Mouse (Mus musculus) MEL (cell line): Measurements from ENCODE around the gene Mindy1. TPM values are rescaled to one million over a fixed set of nuclear protein-coding genes. Genes with fewer than 3 reads are reported as not detected.

Source experiments
- DNase-seq: peaks from one replicate; pipeline ENCODE4 v3.0.0; 2011; ENCODE audit warnings: low read depth, low spot score
- H3K27ac ChIP-seq: 2 replicates; pipeline ENCODE4 v1.5.1; 2012; ENCODE audit warnings: low read depth, mild to moderate bottlenecking, control low read depth, low read length, moderate library complexity; ENCODE audit not compliant: control insufficient read depth
- H3K27me3 ChIP-seq, 2 experiments: fragments of 150-350 bp in 1 of 2; sonication (generic) in 1 of 2; 2 replicates each; pipeline ENCODE4 v1.6.1; 2012; ENCODE audit warnings: low read length in 2 of 2, mild to moderate bottlenecking in 2 of 2, improper control_type of control experiment in 1 of 2, moderate library complexity in 1 of 2; ENCODE audit not compliant: insufficient read depth in 2 of 2, control insufficient read depth in 1 of 2
- H3K36me3 ChIP-seq, 2 experiments: 2 replicates each; pipeline ENCODE4 v1.6.1; 2012 to 2014; ENCODE audit warnings: low read length in 2 of 2, improper control_type of control experiment in 1 of 2, inconsistent platforms in 1 of 2, mild to moderate bottlenecking in 1 of 2; ENCODE audit not compliant: insufficient read depth in 2 of 2, control insufficient read depth in 1 of 2
- H3K4me1 ChIP-seq, 2 experiments: fragments of 150-350 bp in 1 of 2; sonication (generic) in 1 of 2; 2 replicates each; pipeline ENCODE4 v1.6.1; 2012; ENCODE audit warnings: low read length in 2 of 2, improper control_type of control experiment in 1 of 2, mild to moderate bottlenecking in 1 of 2; ENCODE audit not compliant: insufficient read depth in 2 of 2, control insufficient read depth in 1 of 2
- H3K4me3 ChIP-seq, 2 experiments: fragments of 150-350 bp in 1 of 2; sonication (generic) in 1 of 2; 2 replicates each; pipeline ENCODE4 v1.5.1; 2012; ENCODE audit warnings: low read depth in 2 of 2, low read length in 2 of 2, mild to moderate bottlenecking in 2 of 2, moderate library complexity in 2 of 2, control low read depth in 1 of 2, improper control_type of control experiment in 1 of 2; ENCODE audit not compliant: control insufficient read depth in 1 of 2, insufficient read depth in 1 of 2
- H3K79me2 ChIP-seq: 2 replicates; pipeline ENCODE4 v1.6.1; 2012; ENCODE audit warnings: mild to moderate bottlenecking, low read length, moderate library complexity; ENCODE audit not compliant: control insufficient read depth, poor library complexity, insufficient read depth
- H3K9ac ChIP-seq: 2 replicates; pipeline ENCODE4 v1.6.1; 2012; ENCODE audit warnings: low read depth, mild to moderate bottlenecking, control low read depth, low read length, moderate library complexity; ENCODE audit not compliant: control insufficient read depth, poor library complexity, severe bottlenecking
- H3K9me3 ChIP-seq: fragments of 150-350 bp; sonication (generic); replicated peaks from 2 replicates; pipeline ENCODE4 v1.6.1; 2012; ENCODE audit warnings: mild to moderate bottlenecking, low read length, improper control_type of control experiment, moderate library complexity; ENCODE audit not compliant: insufficient read depth
- BHLHE40 ChIP-seq: IDR thresholded peaks from 2 replicates; pipeline ENCODE4 v1.6.1; 2012; ENCODE audit warnings: low read depth, mild to moderate bottlenecking, inconsistent platforms, low read length, improper control_type of control experiment, borderline replicate concordance
- E2F4 ChIP-seq: IDR thresholded peaks from 2 replicates; pipeline ENCODE4 v1.6.1; 2011; ENCODE audit warnings: low read depth, low read length, improper control_type of control experiment, borderline replicate concordance
- ELF1 ChIP-seq: IDR thresholded peaks from 2 replicates; pipeline ENCODE4 v1.6.1; 2014; ENCODE audit warnings: low read depth, mild to moderate bottlenecking, inconsistent platforms, low read length, improper control_type of control experiment, moderate library complexity
- EP300 ChIP-seq, 2 experiments: IDR thresholded peaks; 2 replicates each; pipeline ENCODE4 v1.6.1; 2011; ENCODE audit warnings: improper control_type of control experiment in 2 of 2, low read length in 2 of 2, low read depth in 1 of 2, mild to moderate bottlenecking in 1 of 2
- ETS1 ChIP-seq: IDR thresholded peaks from 2 replicates; pipeline ENCODE4 v1.6.1; 2012; ENCODE audit warnings: low read depth, mild to moderate bottlenecking, inconsistent platforms, low read length, improper control_type of control experiment, moderate library complexity
- HCFC1 ChIP-seq: IDR thresholded peaks from 2 replicates; pipeline ENCODE4 v1.6.1; 2012; ENCODE audit warnings: low read depth, mild to moderate bottlenecking, inconsistent platforms, low read length, improper control_type of control experiment, moderate library complexity
- JUND ChIP-seq: IDR thresholded peaks from 2 replicates; pipeline ENCODE4 v1.6.1; 2011; ENCODE audit warnings: low read depth, mild to moderate bottlenecking, improper control_type of control experiment, low read length
- MXI1 ChIP-seq: IDR thresholded peaks from 2 replicates; pipeline ENCODE4 v1.6.1; 2011; ENCODE audit warnings: mild to moderate bottlenecking, low read depth, low read length, improper control_type of control experiment
- POLR2A ChIP-seq, 2 experiments: IDR thresholded peaks; 2 replicates each; pipeline ENCODE4 v1.6.1; 2011 to 2012; ENCODE audit warnings: low read length in 2 of 2, mild to moderate bottlenecking in 2 of 2, control low read depth in 1 of 2, improper control_type of control experiment in 1 of 2, low read depth in 1 of 2, moderate library complexity in 1 of 2; ENCODE audit not compliant: control insufficient read depth in 1 of 2, insufficient read depth in 1 of 2, poor library complexity in 1 of 2
- TBP ChIP-seq: IDR thresholded peaks from 2 replicates; pipeline ENCODE4 v1.8.0; 2011; ENCODE audit warnings: low read depth, low read length, improper control_type of control experiment
- ZMIZ1 ChIP-seq: IDR thresholded peaks from 2 replicates; pipeline ENCODE4 v1.6.1; 2012; ENCODE audit warnings: low read depth, mild to moderate bottlenecking, inconsistent platforms, low read length, improper control_type of control experiment, moderate library complexity
- ZNF384 ChIP-seq: IDR thresholded peaks from 2 replicates; pipeline ENCODE4 v1.6.1; 2012; ENCODE audit warnings: low read depth, mild to moderate bottlenecking, inconsistent platforms, low read length, improper control_type of control experiment
- polyA plus RNA-seq, 2 experiments: library from polyadenylated mRNA; stranded (reverse) in 1 of 2; unstranded in 1 of 2; fragments of >175 nt in 1 of 2; fragments of >200 nt in 1 of 2; gene quantifications; 2 replicates each; pipeline versions ENCODE4 v1.2.1 to v1.2.4; 2012; ENCODE audit warnings: low replicate concordance in 2 of 2, low read depth in 1 of 2; ENCODE audit not compliant: insufficient read length in 2 of 2, insufficient read depth in 1 of 2, missing spikeins in 1 of 2
- total RNA-seq: library from RNA; depleted of rRNA; stranded (reverse); fragments of 300-350 nt; gene quantifications from 2 replicates; pipeline ENCODE4 v1.2.3, GENCODE M21; 2012; rRNA removed

The Mindy1 gene
- 203 and 265 TPM in 2 replicates for total RNA-seq
- 100 to 1,000 TPM in 1 of 2 experiments, not detected in 1; 234 TPM for polyA plus RNA-seq

GRCm38 (mm10) chr3:95281216-95282126, at the start of gene Mindy1, which contains the start of gene Prune1:
Gene Mindy1 (plus strand): TSS chr3:95281345.
Gene Prune1 (minus strand): TSS chr3:95282076.
- peak; percentile 100 for DNase-seq
- H3K9me3 ChIP-seq: no peaks in the 10 kb centered on the region

DNA sequence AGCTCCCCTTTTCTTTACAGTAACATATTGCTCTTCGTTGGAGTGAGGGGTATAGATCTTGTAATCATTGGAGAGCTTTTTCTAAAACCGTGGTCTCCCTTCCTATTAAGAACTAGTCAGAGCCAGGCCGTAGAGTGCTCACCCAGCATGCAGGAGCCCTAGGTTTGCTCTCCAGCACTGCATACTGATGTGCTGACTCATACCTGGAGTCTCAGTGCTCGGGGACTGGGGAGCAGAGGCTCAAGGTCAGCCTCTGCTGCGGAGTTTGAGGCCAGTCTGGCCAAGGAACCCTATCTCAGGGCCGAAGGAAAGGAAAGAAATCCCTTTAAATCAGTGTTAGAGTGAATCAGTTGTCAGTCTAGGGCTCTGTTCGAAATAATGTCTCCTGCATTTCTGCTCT, 48.4 kb upstream of the Mindy1 start:
- Histone ChIP-seq H3K9ac (peak overlapping the region; percentile 84), H3K27ac (peak overlapping the region; percentile 92), H3K9me3 (no peaks in the 10 kb centered on the region), H3K4me1 (peaks cover 20 to 24% of the 10 kb centered on the region in 2 experiments), H3K4me3 (no peak overlapping the region), H3K36me3 (peaks cover 26 to 52% of the 10 kb centered on the region in 2 experiments), H3K27me3 (no peaks in the 10 kb centered on the region), H3K79me2 (peaks cover 54% of the 10 kb centered on the region)
- DNase-seq: no peak
- TF ChIP-seq ZMIZ1 (no peak), HCFC1 (no peak), JUND (no peak)

More at GRCm38 (mm10) chr3:95281216-95282126, at the start of gene Mindy1, which contains the start of gene Prune1:
- TF ChIP-seq EP300 (IDR thresholded peaks at IDR 0.05; ENCODE audit: low read depth in 1 of 2, low read length in 2 of 2) (no peak), POLR2A (IDR thresholded peaks at IDR 0.05; ENCODE audit: control insufficient read depth in 1 of 2, insufficient read depth in 1 of 2, low read depth in 1 of 2, low read length in 2 of 2, poor library complexity in 1 of 2) (peak in 1 of 2 experiments; percentile 83; a peak in 2 of 4 replicates), E2F4 (no peak), TBP (peak; percentile 92), HCFC1 (no peak), MXI1 (no peak), JUND (no peak)
- Histone ChIP-seq H3K27me3 (no peaks in the 10 kb centered on the region), H3K4me3 (peak within 1 kb of the TSS; percentile 77 to 86), H3K4me1 (peaks cover 30 to 55% of the 10 kb centered on the region in 2 experiments), H3K9ac (peak within 1 kb of the TSS; percentile 80), H3K79me2 (peaks cover 39% of the 10 kb centered on the region), H3K36me3 (peaks cover 0 to 54% of the 10 kb centered on the region in 2 experiments; a peak in 2 of 4 replicates), H3K27ac (peak within 1 kb of the TSS; percentile 89)

- no peak for DNase-seq
- peaks cover 20 to 24% of the 10 kb centered on the region in 2 experiments for H3K4me1 ChIP-seq
- no peak overlapping the region for H3K4me3 ChIP-seq
- no peak for TF ChIP-seq ELF1
- TF ChIP-seq ZNF384: no peak
- peak in 1 of 2 experiments; percentile 31; a peak in 1 of 4 replicates for TF ChIP-seq POLR2A (IDR thresholded peaks at IDR 0.05; ENCODE audit: control insufficient read depth in 1 of 2, insufficient read depth in 1 of 2, low read depth in 1 of 2, low read length in 2 of 2, poor library complexity in 1 of 2)
- TF ChIP-seq BHLHE40: no peak
- no peak for TF ChIP-seq ETS1
- TF ChIP-seq, all 39 proteins: peak for 1
- Histone ChIP-seq H3K79me2 (peaks cover 48% of the 10 kb centered on the region), H3K9me3 (no peaks in the 10 kb centered on the region), H3K9ac (no peak overlapping the region), H3K36me3 (peaks cover 26 to 52% of the 10 kb centered on the region in 2 experiments), H3K27me3 (no peaks in the 10 kb centered on the region), H3K27ac (no peak overlapping the region)
Observed at GRCm38 (mm10) chr3:95233303-95233980, 47.7 kb upstream of the Mindy1 start.
